Mouse (Mus musculus) CD4-positive naive resting alpha-beta T cell, adult 76 days (primary cell): Measurements from ENCODE around the gene Col11a2. TPM values are rescaled to one million over a fixed set of nuclear protein-coding genes. Genes with fewer than 3 reads are reported as not detected.

Experiments
- total RNA-seq: library from RNA; stranded (reverse); gene quantifications from one replicate; pipeline ENCODE4 v1.2.4, GENCODE M21; 2023

The Col11a2 gene
- total RNA-seq: 34.2 TPM

GRCm38 (mm10) chr17:34038878-34039561, at the start of gene Col11a2:
Col11a2 (plus strand) TSS chr17:34039437.

GRCm38 (mm10) chr17:34000150-34000537, 39.1 kb upstream of the Col11a2 start, which contains the start of gene H2-K1:
H2-K1 (minus strand) TSS chr17:34000347.

DNA sequence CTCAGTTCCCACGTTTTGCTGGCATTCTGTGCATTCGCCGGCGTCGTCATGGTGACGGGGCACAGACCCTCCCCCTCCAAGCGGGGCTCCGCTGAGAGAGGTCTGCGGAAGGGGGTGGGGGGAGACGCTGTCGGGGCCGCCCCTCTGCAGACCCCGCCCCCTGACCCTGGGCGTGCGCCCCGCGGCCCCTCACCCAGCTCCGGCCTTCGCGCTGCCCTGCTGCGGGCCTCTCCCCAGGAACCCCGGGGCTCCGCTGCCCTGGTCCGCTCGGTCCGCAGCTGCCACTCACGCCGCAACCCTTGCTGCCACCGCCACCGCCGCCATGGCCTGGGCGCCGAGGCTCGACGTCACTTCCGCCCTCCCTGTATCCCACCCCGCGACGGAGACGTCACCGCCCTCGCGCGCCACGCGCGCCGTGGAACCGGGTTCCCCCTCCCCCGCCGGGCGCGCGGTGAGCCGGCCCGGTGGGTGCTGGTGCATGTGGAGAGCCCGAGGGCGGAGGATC, 14.9 kb upstream of the Col11a2 start, which contains the start of gene Ring1:
Gene Ring1 (minus strand): TSS at position 364 of the 505 bp plus-strand sequence.

GRCm38 (mm10) chr17:34027656-34028223, 11.5 kb upstream of the Col11a2 start, which contains the start of gene H2-Ke6:
H2-Ke6 (minus strand) TSS chr17:34028060.

GRCm38 (mm10) chr17:34031465-34032173, 7.6 kb upstream of the Col11a2 start, which contains the start of the genes Slc39a7 and Rxrb:
Slc39a7 (minus strand) TSS chr17:34031682.
Rxrb (plus strand) TSS chr17:34031812.

GRCm38 (mm10) chr17:34092197-34092875, 53.1 kb downstream of the Col11a2 start, which contains the start of gene H2-Oa:
H2-Oa (plus strand) TSS chr17:34092340.

Other genes starting within 250 kb of the Col11a2 start
- gene Kank3, start 228.9 kb upstream of the Col11a2 start, total RNA-seq: 2.0 TPM
- gene Rps28, start 214.9 kb upstream of the Col11a2 start, total RNA-seq: 4,743 TPM
- gene Ndufa7, start 214.9 kb upstream of the Col11a2 start, total RNA-seq: 141 TPM
- 5.4 TPM for gene Cd320, start 196.3 kb upstream of the Col11a2 start, total RNA-seq
- gene Gm7029, start 165.6 kb upstream of the Col11a2 start, total RNA-seq: not detected
- gene Kifc1, start 148.8 kb upstream of the Col11a2 start, total RNA-seq: 8.8 TPM
- 0.76 TPM for gene Platr17, start 134.3 kb upstream of the Col11a2 start, total RNA-seq
- 59.3 TPM for gene Daxx, start 130.0 kb upstream of the Col11a2 start, total RNA-seq
- gene Tapbp, start 123.5 kb upstream of the Col11a2 start, total RNA-seq: 295 TPM
- 30.9 TPM for gene Zbtb22, start 123.5 kb upstream of the Col11a2 start, total RNA-seq
- 151 TPM for gene Rgl2, start 109.9 kb upstream of the Col11a2 start, total RNA-seq
- gene Pfdn6, start 99.1 kb upstream of the Col11a2 start, total RNA-seq: 53.9 TPM
- gene Wdr46, start 98.8 kb upstream of the Col11a2 start, total RNA-seq: 50.8 TPM
- 12.2 TPM for gene B3galt4, start 87.9 kb upstream of the Col11a2 start, total RNA-seq
- gene Vps52, start 83.6 kb upstream of the Col11a2 start, total RNA-seq: 60.4 TPM
- 2,154 TPM for gene Rps18, start 83.4 kb upstream of the Col11a2 start, total RNA-seq
- 5,034 TPM for gene H2-K1, start 39.1 kb upstream of the Col11a2 start, total RNA-seq
- 33.7 TPM for gene Ring1, start 14.8 kb upstream of the Col11a2 start, total RNA-seq
- gene H2-Ke6, start 11.4 kb upstream of the Col11a2 start, total RNA-seq: 127 TPM
- 76.3 TPM for gene Slc39a7, start 7.8 kb upstream of the Col11a2 start, total RNA-seq
- 107 TPM for gene Rxrb, start 7.6 kb upstream of the Col11a2 start, total RNA-seq
- gene H2-Oa, start 52.9 kb downstream of the Col11a2 start, total RNA-seq: 18.9 TPM
- gene H2-DMa, start 80.1 kb downstream of the Col11a2 start, total RNA-seq: 66.2 TPM
- gene Brd2, start 83.2 kb downstream of the Col11a2 start, total RNA-seq: 332 TPM
- gene H2-DMb2, start 103.9 kb downstream of the Col11a2 start, total RNA-seq: 84.4 TPM
- gene H2-DMb1, start 113.6 kb downstream of the Col11a2 start, total RNA-seq: 38.3 TPM
- 157 TPM for gene Tap1, start 148.1 kb downstream of the Col11a2 start, total RNA-seq
- gene Psmb9, start 148.3 kb downstream of the Col11a2 start, total RNA-seq: 98.4 TPM
- 178 TPM for gene Psmb8, start 158.3 kb downstream of the Col11a2 start, total RNA-seq
- gene Tap2, start 164.1 kb downstream of the Col11a2 start, total RNA-seq: 125 TPM
- gene H2-Ob, start 199.5 kb downstream of the Col11a2 start, total RNA-seq: 105 TPM
- 370 TPM for gene H2-Ab1, start 218.3 kb downstream of the Col11a2 start, total RNA-seq
- 382 TPM for gene H2-Aa, start 248.4 kb downstream of the Col11a2 start, total RNA-seq